Comparison of ENCODE assay signal across 29 mouse cellular contexts in genomic region chr7:141006446-141006845, GRCm38 (mm10). TPM values are rescaled to one million over a fixed set of nuclear protein-coding genes. Genes with fewer than 3 reads are reported as not detected.
A peak's percentile ranks its signal among the peaks of the same experiment; 100 is the strongest.
DNase-seq lines count a peak whose midpoint lies in the region; ATAC-seq and TF ChIP-seq lines count a peak whose summit lies in the region.
"Had no signal": no experiment of that assay in that cellular context is flagged by ENCODE, and none has a peak within 500 bp of the region (broad histone marks: within the 10 kb centered on the region; RNA-seq: fewer than 3 reads in every experiment).

No protein-coding gene starts in this region.

- peak; percentile 46 for DNase-seq in R1 (ENCODE audit: low read depth, low spot score)
- DNase-seq in naive thymus-derived CD4-positive, alpha-beta T cell, adult 2 months (ENCODE audit: low read depth): peak; percentile 28
- no peak for DNase-seq in urinary bladder, postnatal 25 days (ENCODE audit: low spot score)
- DNase-seq in thymus, postnatal 0 days (ENCODE audit: low spot score): no peak
- no peak for DNase-seq in spleen, postnatal 14 days (ENCODE audit: low spot score in 2 of 2)
- DNase-seq: cerebellum, adult 8-10 months; embryo, embryonic 11 days; gastrocnemius, postnatal 36 days had no signal

- TF ChIP-seq POLR2A in ES-Bruce4 (IDR thresholded peaks at IDR 0.05; ENCODE audit: insufficient read depth, low read length): no peak

- H3K4me3 ChIP-seq in ES-Bruce4 (ENCODE audit: low read depth, low read length): no peak overlapping the region
- no peak overlapping the region for H3K4me3 ChIP-seq in hindbrain, embryonic 12.5 days
- H3K4me3 ChIP-seq: embryonic facial prominence, embryonic 15.5 days; erythroblast, embryonic 14.5 days; forebrain, embryonic 10.5 days; forebrain, embryonic 15.5 days; heart, embryonic 10.5 days; hindbrain, embryonic 13.5 days; intestine, embryonic 15.5 days had no signal

- no peaks in the 10 kb centered on the region for H3K9me3 ChIP-seq in ES-Bruce4 (replicated peaks; ENCODE audit: control insufficient read depth, insufficient read depth, low read length, poor library complexity, severe bottlenecking)
- no peaks in the 10 kb centered on the region for H3K9me3 ChIP-seq in hindbrain, embryonic 12.5 days (replicated peaks)
- H3K9me3 ChIP-seq: embryonic facial prominence, embryonic 15.5 days; forebrain, embryonic 10.5 days; forebrain, embryonic 15.5 days; heart, embryonic 10.5 days; hindbrain, embryonic 13.5 days; intestine, embryonic 15.5 days had no signal

- peak overlapping the region; percentile 3; the same call in 1 of the 2 replicates for H3K27ac ChIP-seq in ES-Bruce4 (ENCODE audit: insufficient read depth, low read length)
- H3K27ac ChIP-seq in hindbrain, embryonic 12.5 days: no peak overlapping the region
- H3K27ac ChIP-seq: embryonic facial prominence, embryonic 15.5 days; forebrain, embryonic 10.5 days; forebrain, embryonic 15.5 days; heart, embryonic 10.5 days; hindbrain, embryonic 13.5 days; hindbrain, postnatal 0 days; intestine, embryonic 15.5 days had no signal

- no peak overlapping the region for H3K9ac ChIP-seq in ES-Bruce4 (ENCODE audit: low read depth, poor library complexity, severe bottlenecking)
- no peak overlapping the region for H3K9ac ChIP-seq in hindbrain, embryonic 12.5 days
- H3K9ac ChIP-seq: embryonic facial prominence, embryonic 15.5 days; forebrain, embryonic 15.5 days; hindbrain, embryonic 13.5 days; intestine, embryonic 15.5 days had no signal

- peak; percentile 12 to 22; a peak in 1 of 4 replicates for ATAC-seq in hematopoietic stem cell, adult 5-6 weeks (replicated peaks in 1 of 2; ENCODE audit: insufficient read depth in 1 of 2, low FRiP score in 2 of 2, low TSS enrichment in 1 of 2, low read depth in 1 of 2, poor library complexity in 2 of 2, severe bottlenecking in 2 of 2)
- no peak for ATAC-seq in hindbrain, embryonic 12.5 days (ENCODE audit: low FRiP score)
- ATAC-seq: CD4-positive, CD25-positive, alpha-beta regulatory T cell, adult 4 months; forebrain, embryonic 15.5 days; hindbrain, postnatal 0 days; intestine, embryonic 15.5 days had no signal

- TF ChIP-seq EP300 in ES-Bruce4 (IDR thresholded peaks at IDR 0.05; ENCODE audit: insufficient read depth, low read depth, low read length): peak; percentile 15; the same call in 1 of the 2 replicates

- peaks cover 4% of the 10 kb centered on the region for H3K4me1 ChIP-seq in ES-Bruce4 (ENCODE audit: control insufficient read depth, insufficient read depth, low read length)
- peaks cover 18% of the 10 kb centered on the region for H3K4me1 ChIP-seq in hindbrain, embryonic 12.5 days

- no peaks in the 10 kb centered on the region for H3K36me3 ChIP-seq in ES-Bruce4 (ENCODE audit: control insufficient read depth, insufficient read depth, low read length, poor library complexity, severe bottlenecking)
- no peaks in the 10 kb centered on the region for H3K36me3 ChIP-seq in hindbrain, embryonic 12.5 days
- H3K36me3 ChIP-seq: embryonic facial prominence, embryonic 15.5 days; forebrain, embryonic 10.5 days; forebrain, embryonic 15.5 days; heart, embryonic 10.5 days; hindbrain, embryonic 13.5 days; intestine, embryonic 15.5 days had no signal

- 91% methylated on average over 6 of the region's 6 CpGs for WGBS in hindbrain, embryonic 12.5 days

- no peak for TF ChIP-seq CTCF in ES-Bruce4 (IDR thresholded peaks at IDR 0.05; ENCODE audit: low read depth, low read length)

- no peak overlapping the region for H3K4me2 ChIP-seq in hindbrain, embryonic 12.5 days (replicated peaks)
- H3K4me2 ChIP-seq: embryonic facial prominence, embryonic 15.5 days; forebrain, embryonic 15.5 days; hindbrain, embryonic 13.5 days; intestine, embryonic 15.5 days had no signal

- no peaks in the 10 kb centered on the region for H3K27me3 ChIP-seq in ES-Bruce4 (ENCODE audit: control insufficient read depth, insufficient read depth, low read length, poor library complexity, severe bottlenecking)
- H3K27me3 ChIP-seq in hindbrain, embryonic 12.5 days: no peaks in the 10 kb centered on the region
- H3K27me3 ChIP-seq: embryonic facial prominence, embryonic 15.5 days; forebrain, embryonic 15.5 days; intestine, embryonic 15.5 days had no signal

RNA-seq across cellular contexts. Expression of gene Ifitm3, which starts 4.1 kb away (rescaled TPM):
- 410 and 433 TPM in 2 replicates for polyA plus RNA-seq in ES-Bruce4 (2011; ENCODE audit: insufficient read depth, insufficient read length, low read depth, missing spikeins)
- 143 and 341 TPM in 2 replicates for total RNA-seq in hematopoietic stem cell, adult 5-6 weeks (2017)
- 22.5 and 26.0 TPM in 2 replicates for polyA plus RNA-seq in hindbrain, embryonic 12.5 days (2016; fragmentation: Nextera tagmentation; extraction: Ambion mirVana)
- polyA plus RNA-seq in thymus, postnatal 0 days (2015; fragmentation: Nextera tagmentation; extraction: Ambion mirVana): 987 and 1,033 TPM in 2 replicates

RNA-seq across cellular contexts. Expression of gene Ifitm6, which starts 11.3 kb away (rescaled TPM):
- not detected in 2 replicates for polyA plus RNA-seq in ES-Bruce4 (2011; ENCODE audit: insufficient read depth, insufficient read length, low read depth, missing spikeins)
- 68.4 and 203 TPM in 2 replicates for total RNA-seq in hematopoietic stem cell, adult 5-6 weeks (2017)
- not detected in 2 replicates for polyA plus RNA-seq in hindbrain, embryonic 12.5 days (2016; fragmentation: Nextera tagmentation; extraction: Ambion mirVana)
- polyA plus RNA-seq in thymus, postnatal 0 days (2015; fragmentation: Nextera tagmentation; extraction: Ambion mirVana): 0.73 and 0.95 TPM in 2 replicates
- total RNA-seq: gastrocnemius, adult 8-10 months; gastrocnemius, postnatal 36 days; heart, adult 18-20 months had no signal
- polyA plus RNA-seq: CD4-positive, CD25-positive, alpha-beta regulatory T cell, adult 4 months; embryonic facial prominence, embryonic 11.5 days; erythroblast, embryonic 14.5 days; forebrain, embryonic 10.5 days; forebrain, embryonic 15.5 days; heart, embryonic 10.5 days had no signal

RNA-seq across cellular contexts. Expression of gene Gm17387, which starts 22.5 kb away (rescaled TPM):
- polyA plus RNA-seq in ES-Bruce4 (2011; ENCODE audit: insufficient read depth, insufficient read length, low read depth, missing spikeins): not detected in 2 replicates
- total RNA-seq in hematopoietic stem cell, adult 5-6 weeks (2017): not detected in 2 replicates
- polyA plus RNA-seq in hindbrain, embryonic 12.5 days (2016; fragmentation: Nextera tagmentation; extraction: Ambion mirVana): not detected in 2 replicates
- not detected in 2 replicates for polyA plus RNA-seq in thymus, postnatal 0 days (2015; fragmentation: Nextera tagmentation; extraction: Ambion mirVana)
- total RNA-seq: adrenal gland, adult 18-20 months; adrenal gland, postnatal 14 days; common myeloid progenitor, adult 5-6 weeks; ES-E14; gastrocnemius, adult 8-10 months; gastrocnemius, postnatal 36 days; heart, adult 18-20 months; heart, postnatal 14 days; hindbrain, postnatal 0 days had no signal
- polyA plus RNA-seq: CD4-positive, CD25-positive, alpha-beta regulatory T cell, adult 4 months; embryonic facial prominence, embryonic 11.5 days; embryonic facial prominence, embryonic 15.5 days; erythroblast, embryonic 14.5 days; forebrain, embryonic 10.5 days; forebrain, embryonic 15.5 days; heart, embryonic 10.5 days; heart, embryonic 14.5 days; hindbrain, embryonic 13.5 days; hindbrain, postnatal 0 days; intestine, embryonic 15.5 days had no signal

RNA-seq across cellular contexts. Expression of gene Ifitm1, which starts 39.4 kb away (rescaled TPM):
- 501 and 504 TPM in 2 replicates for polyA plus RNA-seq in ES-Bruce4 (2011; ENCODE audit: insufficient read depth, insufficient read length, low read depth, missing spikeins)
- total RNA-seq in hematopoietic stem cell, adult 5-6 weeks (2017): 250 and 359 TPM in 2 replicates
- polyA plus RNA-seq in hindbrain, embryonic 12.5 days (2016; fragmentation: Nextera tagmentation; extraction: Ambion mirVana): 8.8 and 9.1 TPM in 2 replicates
- polyA plus RNA-seq in thymus, postnatal 0 days (2015; fragmentation: Nextera tagmentation; extraction: Ambion mirVana): 109 and 131 TPM in 2 replicates
- polyA plus RNA-seq: CD4-positive, CD25-positive, alpha-beta regulatory T cell, adult 4 months had no signal

RNA-seq across cellular contexts. Expression of gene Ifitm2, which starts 50.7 kb away (rescaled TPM):
- polyA plus RNA-seq in ES-Bruce4 (2011; ENCODE audit: insufficient read depth, insufficient read length, low read depth, missing spikeins): 720 and 786 TPM in 2 replicates
- total RNA-seq in hematopoietic stem cell, adult 5-6 weeks (2017): 328 and 386 TPM in 2 replicates
- 326 and 340 TPM in 2 replicates for polyA plus RNA-seq in hindbrain, embryonic 12.5 days (2016; fragmentation: Nextera tagmentation; extraction: Ambion mirVana)
- polyA plus RNA-seq in thymus, postnatal 0 days (2015; fragmentation: Nextera tagmentation; extraction: Ambion mirVana): 443 and 459 TPM in 2 replicates

Comparison
In these comparisons a context has a peak if more than half of its experiments do, and no peak if none do; other contexts are left out.
1. DNase-seq: peak in R1 (single experiment) and naive thymus-derived CD4-positive, alpha-beta T cell, adult 2 months (single experiment); none in urinary bladder, postnatal 25 days (single experiment), thymus, postnatal 0 days (single experiment) and spleen, postnatal 14 days (0 of 2).
2. RNA of gene Ifitm3, which starts 4.1 kb away (polyA plus RNA-seq): 987 to 1,033 TPM in thymus, postnatal 0 days and 410 to 433 TPM in ES-Bruce4; 22.5 to 26.0 TPM in hindbrain, embryonic 12.5 days; every median in the first group is over 10 times any median in the second.